Mouse (Mus musculus) G1E (cell line): ENCODE measurements around the gene Tsnaxip1. TPM values are rescaled to one million over a fixed set of nuclear protein-coding genes. Genes with fewer than 3 reads are reported as not detected.
A peak's percentile ranks its signal among the peaks of the same experiment; 100 is the strongest.

Source experiments
- ATAC-seq: 2 replicates; pipeline ENCODE4 v1.8.0; 2016; ENCODE audit warnings: mild to moderate bottlenecking; ENCODE audit not compliant: insufficient number of reproducible peaks, poor library complexity, low FRiP score, severe bottlenecking; ENCODE audit errors: extremely low read depth
- DNase-seq: peaks from one replicate; pipeline ENCODE4 v3.0.0; 2012; ENCODE audit warnings: low spot score
- H3K27me3 ChIP-seq: 2 replicates; pipeline ENCODE4 v1.6.1; 2012; ENCODE audit warnings: mild to moderate bottlenecking, low read length, inconsistent platforms; ENCODE audit not compliant: insufficient read depth
- H3K36me3 ChIP-seq: replicated peaks from 2 replicates; pipeline ENCODE3; 2012; ENCODE audit warnings: mild to moderate bottlenecking, inconsistent platforms
- H3K4me1 ChIP-seq: 2 replicates; pipeline ENCODE4 v1.6.1; 2012; ENCODE audit warnings: low read depth, low read length, inconsistent platforms, mixed read lengths; ENCODE audit not compliant: insufficient read depth
- H3K4me3 ChIP-seq: 2 replicates; pipeline ENCODE4 v1.5.1; 2012; ENCODE audit warnings: low read depth, mild to moderate bottlenecking, inconsistent platforms, low read length, moderate library complexity, mixed read lengths
- H3K9me3 ChIP-seq: replicated peaks from 2 replicates; pipeline ENCODE4 v1.6.1; 2012; ENCODE audit warnings: inconsistent platforms
- CTCF ChIP-seq: IDR thresholded peaks from 2 replicates; pipeline ENCODE4 v1.5.1; 2012; ENCODE audit warnings: low read depth, low read length, inconsistent platforms, mixed read lengths
- GATA1 ChIP-seq: IDR thresholded peaks from 2 replicates; pipeline ENCODE4 v1.6.1; 2012; ENCODE audit warnings: borderline replicate concordance, low read length, inconsistent platforms, mixed read lengths
- GATA2 ChIP-seq: IDR thresholded peaks from 2 replicates; pipeline ENCODE4 v1.6.1; 2012; ENCODE audit warnings: low read depth, low read length, inconsistent platforms, borderline replicate concordance
- POLR2AphosphoS5 ChIP-seq: IDR thresholded peaks from 2 replicates; pipeline ENCODE4 v1.6.1; 2012; ENCODE audit warnings: low read depth, low read length, inconsistent platforms; ENCODE audit not compliant: insufficient replicate concordance
- TAL1 ChIP-seq: conservative IDR thresholded peaks from 2 replicates; pipeline ENCODE4 v1.6.1; 2012; ENCODE audit warnings: low read depth, low read length, inconsistent platforms, mixed read lengths
- polyA plus RNA-seq: library from polyadenylated mRNA; stranded (reverse); fragments of >175 nt; gene quantifications from 2 replicates; pipeline ENCODE4 v1.2.3, GENCODE M21; 2012
- total RNA-seq, 2 experiments: library from RNA; stranded (forward) in 1 of 2; stranded (reverse) in 1 of 2; fragments of 200-1000 nt in 1 of 2; fragments of >200 nt in 1 of 2; fragmentation: Nextera tagmentation in 1 of 2; gene quantifications; 2 replicates each; pipeline ENCODE4 v1.2.3; 2014 to 2017

The Tsnaxip1 gene
- total and polyA plus RNA-seq, 3 experiments, result 0.16 TPM; not detected in 2

GRCm38 (mm10) chr8:105858495-105858894 is 31.0 kb downstream of the Tsnaxip1 start:
- Histone ChIP-seq H3K9me3 (no peaks in the 10 kb centered on the region), H3K4me1 (peaks cover 69% of the 10 kb centered on the region), H3K4me3 (no peak overlapping the region; the same call in 1 of the 2 replicates), H3K36me3 (peaks cover 41% of the 10 kb centered on the region), H3K27me3 (no peaks in the 10 kb centered on the region)
- TF ChIP-seq CTCF, result no peak
- TF ChIP-seq TAL1, result no peak
- no peak for TF ChIP-seq POLR2AphosphoS5
- TF ChIP-seq GATA2, result no peak
- no peak for DNase-seq
- ATAC-seq, result no peak

GRCm38 (mm10) chr8:105859314-105859713 is 31.8 kb downstream of the Tsnaxip1 start:
- peak; percentile 22; the same call in 1 of the 2 replicates for ATAC-seq
- DNase-seq, result peak; percentile 70
- Histone ChIP-seq H3K27me3 (no peaks in the 10 kb centered on the region), H3K36me3 (peaks cover 49% of the 10 kb centered on the region), H3K4me1 (peaks cover 75% of the 10 kb centered on the region), H3K9me3 (no peaks in the 10 kb centered on the region), H3K4me3 (peak overlapping the region; percentile 95; the same call in 1 of the 2 replicates)
- TF ChIP-seq GATA2 (no peak), TAL1 (peak; percentile 90)

- DNase-seq (peak; percentile 94), ATAC-seq (peak; percentile 92)
- Histone ChIP-seq H3K4me1 (peaks cover 79% of the 10 kb centered on the region), H3K9me3 (no peaks in the 10 kb centered on the region), H3K36me3 (peaks cover 58% of the 10 kb centered on the region), H3K4me3 (peak within 1 kb of the TSS; percentile 95), H3K27me3 (no peaks in the 10 kb centered on the region)
- no peak for TF ChIP-seq CTCF
- TF ChIP-seq TAL1, result no peak
- TF ChIP-seq GATA1, result no peak
- no peak for TF ChIP-seq GATA2
- no peak for TF ChIP-seq POLR2AphosphoS5
These were observed 32.8 kb downstream of the Tsnaxip1 start, which contains the start of gene Nutf2 for GRCm38 (mm10) chr8:105860143-105860981. Nutf2 (plus strand) TSS chr8:105860580.

- Histone ChIP-seq H3K4me1 (peaks cover 79% of the 10 kb centered on the region), H3K9me3 (no peaks in the 10 kb centered on the region), H3K4me3 (peak overlapping the region; percentile 95; the same call in 1 of the 2 replicates), H3K36me3 (peaks cover 63% of the 10 kb centered on the region), H3K27me3 (no peaks in the 10 kb centered on the region)
- ATAC-seq (no peak), DNase-seq (peak; percentile 20)
- TF ChIP-seq GATA1 (no peak), GATA2 (no peak), CTCF (no peak), TAL1 (no peak), POLR2AphosphoS5 (no peak)
These were observed 34.4 kb downstream of the Tsnaxip1 start for GRCm38 (mm10) chr8:105861951-105862350.

- peaks cover 90% of the 10 kb centered on the region for H3K36me3 ChIP-seq
- no peak overlapping the region for H3K4me3 ChIP-seq
These were observed 39.0 kb downstream of the Tsnaxip1 start for GRCm38 (mm10) chr8:105866364-105867029.

GRCm38 (mm10) chr8:105874301-105874700 is 46.8 kb downstream of the Tsnaxip1 start:
- no peaks in the 10 kb centered on the region for H3K27me3 ChIP-seq
- DNase-seq (no peak), ATAC-seq (no peak)
- H3K4me3 ChIP-seq, result no peak overlapping the region
- H3K9me3 ChIP-seq, result no peaks in the 10 kb centered on the region
- TF ChIP-seq TAL1 (no peak), CTCF (no peak), GATA1 (no peak), GATA2 (no peak), POLR2AphosphoS5 (no peak)
- peaks cover 94% of the 10 kb centered on the region for H3K36me3 ChIP-seq
- peaks cover 23% of the 10 kb centered on the region for H3K4me1 ChIP-seq

More at GRCm38 (mm10) chr8:105866364-105867029, 39.0 kb downstream of the Tsnaxip1 start:
- Histone ChIP-seq H3K9me3 (no peaks in the 10 kb centered on the region), H3K27me3 (no peaks in the 10 kb centered on the region), H3K4me1 (peaks cover 78% of the 10 kb centered on the region)
- DNase-seq, result no peak
- ATAC-seq, result no peak
- TF ChIP-seq TAL1 (no peak), CTCF (0 out of 2 replicates have a peak, but pooled peaks have one; percentile 6)
